Mouse (Mus musculus): ENCODE measurements around the gene Slc1a5.

Slc1a5 gene

GRCm38 (mm10) chr7:16780825-16781554 lies at the start of gene Slc1a5:
Gene Slc1a5 (plus strand): TSS chr7:16781340.
- DNase-seq (ENCODE audit: extremely low read depth, low read depth, low spot score): no peak

GRCm38 (mm10) chr7:16731893-16732422 lies 49.2 kb upstream of the Slc1a5 start:
- DNase-seq (ENCODE audit: extremely low read depth, low read depth, low spot score): no peak

DNA sequence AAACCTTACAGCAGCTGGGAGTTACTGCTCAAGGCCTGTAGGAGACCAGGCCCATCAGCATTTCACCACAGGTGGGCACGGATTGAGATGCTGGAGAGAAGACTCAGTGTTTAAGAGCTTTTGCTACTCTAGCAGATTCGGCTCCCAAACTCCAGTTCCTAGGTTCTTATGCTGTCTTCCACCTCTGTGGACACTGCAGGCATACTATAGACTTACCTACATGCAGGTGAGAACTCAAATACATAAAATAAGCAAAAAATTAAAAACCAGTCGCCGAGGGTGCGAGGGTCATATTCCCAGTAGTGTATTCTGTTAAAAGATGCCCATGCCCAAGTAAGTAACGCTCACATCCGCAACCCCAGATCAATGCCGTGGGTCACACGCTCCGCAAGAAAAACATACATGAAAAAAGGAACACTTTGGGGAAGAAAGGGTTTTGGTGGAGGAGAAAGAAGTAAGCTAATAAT lies 43.5 kb upstream of the Slc1a5 start:
- DNase-seq (ENCODE audit: extremely low read depth, low read depth, low spot score): no peak

- DNase-seq (ENCODE audit: extremely low read depth, low read depth, low spot score): peak; percentile 95
Observed at GRCm38 (mm10) chr7:16738073-16738696, 43.0 kb upstream of the Slc1a5 start, which contains the start of gene Ap2s1. Gene Ap2s1 (plus strand): TSS chr7:16738410.

DNA sequence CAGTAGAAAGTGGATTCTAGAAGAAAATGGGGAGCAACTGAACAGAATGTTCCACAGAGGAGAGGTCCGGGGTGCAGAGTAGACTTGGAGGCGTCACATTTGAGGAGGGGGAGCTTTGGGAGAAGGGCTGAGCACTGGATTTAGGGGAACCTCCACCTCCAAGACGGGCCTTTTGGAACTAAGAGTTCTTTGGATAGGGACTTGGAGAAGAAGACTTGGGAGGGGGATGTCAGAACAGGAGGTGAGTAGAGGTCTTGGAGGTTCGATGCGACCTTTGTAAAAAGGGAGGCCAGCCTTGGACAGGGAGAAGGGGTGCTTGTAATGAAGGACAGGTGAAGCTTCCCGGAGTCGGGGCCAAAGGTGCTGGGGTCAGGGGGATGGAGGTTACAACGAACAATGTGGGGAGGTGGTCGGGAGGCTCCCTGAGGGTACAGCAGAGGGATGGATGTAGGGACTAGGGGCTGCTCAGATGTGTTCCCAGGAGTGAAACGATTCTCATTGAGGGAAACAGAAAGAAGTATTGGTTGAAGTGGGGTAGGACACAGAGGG lies 42.0 kb upstream of the Slc1a5 start:
- no peak for DNase-seq (ENCODE audit: extremely low read depth, low read depth, low spot score)

DNA sequence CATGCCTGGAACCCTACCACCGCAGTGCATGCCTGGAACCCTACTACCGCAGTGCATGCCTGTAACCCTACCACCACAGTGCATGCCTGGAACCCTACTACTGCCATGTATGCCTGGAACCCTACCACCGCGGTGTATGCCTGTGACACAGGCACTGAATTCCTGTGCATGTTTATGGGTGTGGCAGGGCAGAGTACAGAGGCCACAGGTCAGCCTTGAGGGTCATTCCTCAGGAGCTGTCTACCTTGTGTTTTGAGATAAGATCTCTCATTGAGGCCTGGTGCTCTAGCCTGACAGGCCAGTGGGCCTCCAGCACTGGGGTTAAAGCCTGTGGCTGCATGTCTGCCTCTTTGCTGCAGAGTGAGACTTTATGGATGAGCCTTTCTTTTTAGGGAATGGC lies 35.8 kb upstream of the Slc1a5 start:
- no peak for DNase-seq (ENCODE audit: extremely low read depth, low read depth, low spot score)

DNA sequence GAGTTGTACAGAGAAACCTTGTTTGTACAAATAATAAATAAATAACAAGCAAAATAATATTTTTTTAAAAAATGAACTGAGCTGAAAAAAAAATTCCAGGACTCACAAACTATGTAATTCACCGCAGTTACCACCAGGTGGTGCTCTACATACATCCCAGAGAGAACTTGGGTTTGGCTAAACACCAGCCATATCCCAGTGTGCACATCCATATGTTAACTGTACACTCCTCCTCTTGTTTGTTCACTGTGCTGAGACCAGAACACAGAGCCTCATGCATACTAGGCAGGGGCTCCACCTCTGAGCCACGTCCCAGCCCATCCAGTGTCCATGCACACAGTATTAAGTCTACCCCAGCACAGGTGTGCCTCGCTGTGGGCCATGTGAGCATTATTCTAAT lies 35.0 kb upstream of the Slc1a5 start:
- no peak for DNase-seq (ENCODE audit: extremely low read depth, low read depth, low spot score)

DNA sequence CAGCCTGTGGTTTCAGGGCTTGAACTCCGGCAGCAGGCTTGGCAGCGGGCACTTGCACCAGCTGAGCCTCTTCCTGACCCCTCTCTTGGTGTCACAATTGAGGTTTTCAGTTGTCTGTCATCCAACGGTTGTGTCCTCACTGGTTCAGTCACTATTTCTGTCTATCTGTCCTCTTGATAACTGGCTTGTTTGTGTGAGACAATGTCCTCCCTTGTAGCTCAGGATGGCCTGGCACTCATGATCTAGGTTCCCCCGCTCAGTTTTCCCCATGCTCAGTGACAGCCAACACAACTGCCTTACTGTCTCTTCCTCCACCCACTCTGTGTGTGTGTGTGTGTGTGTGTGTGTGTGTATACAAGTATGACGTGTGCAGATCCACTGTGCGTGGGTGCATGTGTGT lies 33.5 kb upstream of the Slc1a5 start:
- no peak for DNase-seq (ENCODE audit: extremely low read depth, low read depth, low spot score)

DNA sequence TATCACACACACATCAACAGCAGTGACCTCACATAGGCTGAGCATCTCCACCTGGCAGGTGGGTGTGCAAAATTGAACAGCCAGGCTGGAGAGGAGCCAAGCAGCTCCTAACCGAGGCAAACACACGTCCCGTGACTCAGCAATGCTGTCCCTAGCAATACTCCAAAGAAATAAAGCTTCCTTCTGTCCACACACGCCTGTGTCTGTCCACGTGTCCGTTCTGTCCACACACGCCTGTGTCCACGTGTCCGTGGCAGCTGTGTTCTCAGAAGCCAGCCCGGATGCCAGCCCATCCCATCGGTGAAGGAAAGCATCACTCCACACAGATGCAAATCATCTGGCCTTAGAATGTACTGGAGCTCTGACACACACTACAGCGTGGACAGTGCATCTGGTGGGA lies 29.1 kb upstream of the Slc1a5 start:
- DNase-seq (ENCODE audit: extremely low read depth, low read depth, low spot score): no peak

GRCm38 (mm10) chr7:16755362-16756017 lies 25.6 kb upstream of the Slc1a5 start:
- DNase-seq (ENCODE audit: extremely low read depth, low read depth, low spot score): no peak

DNA sequence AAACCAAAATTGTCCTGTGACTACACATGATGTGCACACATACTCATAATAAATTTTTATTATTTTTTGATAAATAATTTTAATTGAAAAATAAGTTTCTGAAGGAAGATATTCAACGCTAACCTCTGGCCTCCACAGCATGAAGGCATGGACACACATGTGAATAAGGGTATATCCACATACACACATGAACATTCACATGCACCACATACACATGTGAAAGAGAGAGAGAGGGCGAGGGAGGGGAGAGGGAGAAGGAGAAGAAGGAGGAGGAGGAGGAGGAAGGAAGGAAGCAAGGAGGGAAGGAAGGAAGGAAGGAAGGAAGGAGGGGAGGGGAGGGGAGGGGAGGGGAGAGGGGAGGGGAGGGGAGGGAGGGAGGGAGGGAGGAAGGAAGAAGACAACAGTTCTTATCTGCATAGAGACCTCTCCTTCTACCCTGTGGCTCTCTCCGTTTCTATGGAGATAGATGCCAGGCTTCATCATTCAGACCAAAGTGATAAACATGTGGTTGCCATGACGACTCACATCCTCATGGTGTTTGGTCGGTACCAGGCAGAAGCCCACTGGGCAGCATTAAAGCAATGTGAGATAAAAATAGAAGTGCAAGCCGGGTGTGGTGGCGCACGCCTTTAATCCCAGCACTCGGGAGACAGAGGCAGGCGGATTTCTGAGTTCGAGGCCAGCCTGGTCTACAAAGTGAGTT lies 22.1 kb upstream of the Slc1a5 start:
- no peak for DNase-seq (ENCODE audit: extremely low read depth, low read depth, low spot score)

DNA sequence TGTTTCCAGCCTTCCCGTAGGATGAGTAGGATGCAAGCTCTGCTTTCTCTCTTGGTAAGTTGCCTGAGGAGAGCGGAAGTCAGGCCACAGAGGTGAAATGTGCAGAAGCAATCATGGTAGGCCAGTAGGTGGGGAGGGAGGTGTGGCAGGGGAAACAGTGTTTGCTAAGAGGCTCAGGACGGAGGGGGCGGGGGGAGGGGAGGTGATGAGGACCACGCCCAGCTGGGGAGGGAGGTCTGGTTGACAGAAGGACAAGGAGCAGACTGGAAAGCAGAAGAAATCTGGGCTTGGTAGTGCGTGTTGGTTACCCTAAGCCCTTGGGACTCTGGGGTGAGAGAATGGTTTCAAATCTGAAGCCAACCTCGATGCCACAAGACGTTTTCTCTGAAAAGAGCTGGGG lies 20.8 kb upstream of the Slc1a5 start:
- DNase-seq (ENCODE audit: extremely low read depth, low read depth, low spot score): no peak

DNA sequence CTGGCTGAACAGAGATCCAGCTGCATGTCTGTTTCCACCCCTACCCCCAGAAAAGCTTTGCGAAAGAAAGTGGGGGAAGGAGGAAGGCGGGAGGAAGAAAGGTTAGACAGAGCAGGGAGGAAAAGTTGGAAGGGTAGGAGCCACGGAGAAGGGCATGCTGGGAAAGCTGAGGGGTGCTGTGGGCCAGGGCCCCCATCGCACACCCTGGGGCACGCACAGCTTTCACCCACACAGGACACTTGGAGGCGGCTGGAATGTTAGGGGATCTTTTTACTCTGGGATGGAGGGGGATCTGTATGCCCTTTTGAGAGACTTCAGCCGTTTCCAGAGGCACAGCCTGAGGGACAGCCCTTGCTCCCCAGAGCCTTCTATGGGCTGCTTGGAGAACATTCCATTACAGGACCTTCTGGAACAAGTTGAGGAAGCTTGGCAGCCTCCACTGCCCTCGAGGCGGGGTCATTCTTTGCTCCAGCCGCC lies 20.1 kb upstream of the Slc1a5 start:
- DNase-seq (ENCODE audit: extremely low read depth, low read depth, low spot score): no peak

GRCm38 (mm10) chr7:16761630-16762029 lies 19.5 kb upstream of the Slc1a5 start:
- no peak for DNase-seq (ENCODE audit: extremely low read depth, low read depth, low spot score)

DNA sequence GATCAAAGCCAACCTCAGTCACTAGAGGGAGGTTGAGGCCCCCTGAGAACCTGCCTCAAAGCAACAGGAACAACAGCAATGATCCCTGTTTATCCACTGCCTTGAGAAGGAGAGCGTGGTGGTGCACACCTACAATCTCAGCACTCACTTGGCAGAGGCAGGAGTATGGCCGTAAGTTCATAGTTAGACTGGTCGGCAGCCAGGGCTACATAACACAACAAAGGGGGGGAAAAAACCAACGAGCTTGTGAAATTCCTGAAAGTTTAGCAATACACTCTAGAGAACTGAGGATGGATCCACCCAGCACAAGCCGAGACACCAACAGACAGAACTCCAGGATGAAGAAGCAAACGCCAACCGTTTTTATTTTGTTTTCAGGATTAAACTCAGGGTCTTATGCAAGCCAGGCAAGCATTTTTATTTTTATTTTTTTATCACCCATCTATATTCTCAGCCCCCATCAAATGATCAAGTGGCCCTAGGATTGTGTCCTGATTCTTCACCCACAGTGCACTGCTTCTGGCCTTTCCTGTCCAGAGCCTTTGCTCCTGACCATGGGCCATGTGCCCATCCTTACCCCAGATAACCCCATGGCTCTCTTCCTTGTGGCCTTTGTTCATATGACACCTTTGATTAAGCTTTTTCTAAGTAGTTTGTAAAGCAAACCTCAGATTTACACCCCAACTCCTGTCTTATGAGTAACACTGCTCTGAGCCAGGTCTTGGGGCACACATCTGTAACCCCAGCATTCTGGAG lies 17.5 kb upstream of the Slc1a5 start:
- DNase-seq (ENCODE audit: extremely low read depth, low read depth, low spot score): no peak

GRCm38 (mm10) chr7:16766443-16766842 lies 14.7 kb upstream of the Slc1a5 start:
- DNase-seq (ENCODE audit: extremely low read depth, low read depth, low spot score): no peak

DNA sequence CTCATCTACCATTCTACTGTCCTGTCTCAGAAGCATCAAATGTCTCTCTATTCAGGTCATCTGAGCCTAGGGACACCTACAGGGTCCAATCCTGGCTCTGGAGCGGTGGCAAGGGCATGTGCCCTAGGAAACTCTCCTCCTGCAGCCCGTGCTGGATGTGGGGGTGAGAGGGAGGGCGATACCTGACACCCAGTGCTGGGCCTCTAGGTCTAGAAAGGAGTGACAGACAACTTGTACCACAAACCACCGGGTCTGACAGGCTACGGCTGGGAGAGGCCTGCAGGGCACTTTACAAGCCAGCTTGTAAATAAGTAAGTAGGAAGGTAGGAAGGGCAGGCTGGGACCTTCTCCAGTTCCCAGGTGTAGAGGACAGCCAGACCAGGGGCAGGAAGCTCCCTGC lies 5.3 kb upstream of the Slc1a5 start:
- no peak for DNase-seq (ENCODE audit: extremely low read depth, low read depth, low spot score)

DNA sequence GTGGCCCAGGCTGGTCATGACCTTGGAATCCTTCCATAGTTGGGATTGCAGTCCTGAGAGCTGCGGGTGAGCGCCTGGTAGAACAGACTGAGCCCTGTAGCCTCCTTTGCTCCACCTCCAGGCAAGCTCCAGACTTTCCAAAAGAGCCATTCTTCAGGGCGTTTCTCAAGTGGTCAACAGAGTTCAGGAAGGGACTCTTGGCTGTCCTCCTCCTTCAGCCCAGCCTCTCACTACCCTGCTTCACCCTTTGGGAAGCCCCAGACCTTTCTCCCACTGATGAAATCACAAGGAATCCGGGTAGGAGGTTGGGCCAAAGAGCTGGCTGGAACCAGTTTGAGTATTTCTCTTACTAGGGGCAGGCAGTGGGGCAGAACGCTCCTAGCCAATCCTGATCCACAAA lies 1.1 kb upstream of the Slc1a5 start:
- DNase-seq (ENCODE audit: extremely low read depth, low read depth, low spot score): no peak

DNA sequence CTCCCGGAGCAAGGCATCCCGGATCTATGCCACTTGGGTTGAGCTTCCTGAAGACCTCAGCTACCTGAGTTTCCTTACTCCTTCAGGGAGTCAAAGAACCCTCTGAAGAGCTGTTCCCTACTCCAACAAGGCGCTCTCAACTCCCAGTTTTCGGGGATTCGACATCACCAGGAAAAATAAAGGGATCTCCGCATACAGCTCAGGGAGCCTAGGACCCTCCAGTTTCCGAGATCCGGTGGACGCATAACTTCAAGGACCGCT lies 345 bp downstream of the Slc1a5 start:
- DNase-seq (ENCODE audit: extremely low read depth, low read depth, low spot score): no peak

GRCm38 (mm10) chr7:16781816-16782554 lies 845 bp downstream of the Slc1a5 start:
- no peak for DNase-seq (ENCODE audit: extremely low read depth, low read depth, low spot score)

Data from fat pad, adult 2 months (tissue).